In genomic region chr17:25728009-25728270, GRCm38 (mm10) we compare ENCODE assay signal across 8 mouse cellular contexts. TPM values are rescaled to one million over a fixed set of nuclear protein-coding genes. Genes with fewer than 3 reads are reported as not detected.
DNase-seq lines count a peak whose midpoint lies in the region; ATAC-seq and TF ChIP-seq lines count a peak whose summit lies in the region.

No protein-coding gene starts in this region.

- peaks cover 8 to 16% of the 10 kb centered on the region in 2 experiments; a peak in 3 of 4 replicates for H3K4me1 ChIP-seq in heart, embryonic 14.5 days (ENCODE audit: control insufficient read depth in 2 of 2, insufficient read depth in 2 of 2, low read length in 2 of 2)
- peaks cover 45% of the 10 kb centered on the region for H3K4me1 ChIP-seq in G1E (ENCODE audit: insufficient read depth, low read depth, low read length)
- H3K4me1 ChIP-seq in forebrain, embryonic 16.5 days (replicated peaks; ENCODE audit: control insufficient read depth, insufficient read depth, low read length), result peaks cover 18% of the 10 kb centered on the region
- peaks cover 18% of the 10 kb centered on the region for H3K4me1 ChIP-seq in liver, postnatal 0 days (ENCODE audit: insufficient read depth)

- H3K4me2 ChIP-seq in heart, embryonic 14.5 days (ENCODE audit: low read length), result peak overlapping the region; percentile 97
- H3K4me2 ChIP-seq in forebrain, embryonic 16.5 days (ENCODE audit: low read length), result peak overlapping the region; percentile 70
- H3K4me2 ChIP-seq in liver, postnatal 0 days (ENCODE audit: low read depth, low read length), result peak overlapping the region; percentile 93

- DNase-seq in heart, adult 9 months (ENCODE audit: low spot score in 2 of 2), result no peak
- DNase-seq in G1E (ENCODE audit: low spot score), result no peak
- no peak for DNase-seq in liver, postnatal 0 days
- no peak for DNase-seq in spleen, postnatal 14 days (ENCODE audit: low spot score in 2 of 2)
- no peak for DNase-seq in adipocyte (ENCODE audit: low spot score)
- DNase-seq in adrenal gland, adult (ENCODE audit: inconsistent age in 2 of 2, low spot score in 1 of 2), result no peak

- peaks cover 33% of the 10 kb centered on the region for H3K36me3 ChIP-seq in heart, embryonic 14.5 days (ENCODE audit: control insufficient read depth, insufficient read depth, low read length)
- peaks cover 71% of the 10 kb centered on the region for H3K36me3 ChIP-seq in G1E (replicated peaks)
- no peaks in the 10 kb centered on the region for H3K36me3 ChIP-seq in forebrain, embryonic 16.5 days (ENCODE audit: control insufficient read depth, insufficient read depth)
- 0 out of 2 replicates have a peak, but pooled peaks cover 7% of the 10 kb centered on the region for H3K36me3 ChIP-seq in liver, postnatal 0 days (replicated peaks; ENCODE audit: insufficient read depth, low read length)

- WGBS in heart, embryonic 14.5 days, result 25% methylated on average over 4 of the region's 4 CpGs
- 28% methylated on average over 4 of the region's 4 CpGs for WGBS in forebrain, embryonic 16.5 days
- WGBS in liver, postnatal 0 days (ENCODE audit: insufficient replicate concordance), result 12% methylated on average over 4 of the region's 4 CpGs

- H3K27me3 ChIP-seq in heart, embryonic 14.5 days (ENCODE audit: control insufficient read depth, insufficient read depth, low read length), result no peaks in the 10 kb centered on the region
- no peaks in the 10 kb centered on the region for H3K27me3 ChIP-seq in G1E (ENCODE audit: insufficient read depth, low read length)
- no peaks in the 10 kb centered on the region for H3K27me3 ChIP-seq in forebrain, embryonic 16.5 days (replicated peaks; ENCODE audit: control insufficient read depth, insufficient read depth, low read length)
- H3K27me3 ChIP-seq in liver, postnatal 0 days (ENCODE audit: insufficient read depth, low read length), result no peaks in the 10 kb centered on the region

- TF ChIP-seq EP300 in liver, postnatal 0 days (IDR thresholded peaks at IDR 0.05; ENCODE audit: low read depth), result no peak

- H3K27ac ChIP-seq in heart, embryonic 14.5 days (replicated peaks in 1 of 2; ENCODE audit: control insufficient read depth in 1 of 2, insufficient read depth in 1 of 2, low read depth in 2 of 2, low read length in 2 of 2), result peak overlapping the region; percentile 11 to 62; a peak in 1 of 4 replicates
- H3K27ac ChIP-seq in forebrain, embryonic 16.5 days (ENCODE audit: low read length), result no peak overlapping the region
- peak overlapping the region; percentile 70 for H3K27ac ChIP-seq in liver, postnatal 0 days (ENCODE audit: low read depth)

- H3K9ac ChIP-seq in heart, embryonic 14.5 days (ENCODE audit: low read length), result peak overlapping the region; percentile 91
- H3K9ac ChIP-seq in forebrain, embryonic 16.5 days (replicated peaks; ENCODE audit: low read depth, low read length), result peak overlapping the region; percentile 85
- H3K9ac ChIP-seq in liver, postnatal 0 days (replicated peaks), result peak overlapping the region; percentile 89

- ATAC-seq in heart, embryonic 14.5 days (ENCODE audit: insufficient number of reproducible peaks, insufficient read depth, low FRiP score, low read depth), result no peak
- no peak for ATAC-seq in G1E (ENCODE audit: extremely low read depth, insufficient number of reproducible peaks, low FRiP score, poor library complexity, severe bottlenecking)
- no peak for ATAC-seq in forebrain, embryonic 16.5 days
- no peak for ATAC-seq in liver, postnatal 0 days

- H3K4me3 ChIP-seq in heart, embryonic 14.5 days (ENCODE audit: control insufficient read depth in 1 of 2, insufficient read depth in 1 of 2, low read depth in 1 of 2, low read length in 2 of 2), result peak overlapping the region; percentile 59 to 60
- peak overlapping the region; percentile 91 for H3K4me3 ChIP-seq in G1E (ENCODE audit: low read depth, low read length)
- peak overlapping the region; percentile 79 for H3K4me3 ChIP-seq in forebrain, embryonic 16.5 days (replicated peaks; ENCODE audit: low read length)
- H3K4me3 ChIP-seq in liver, postnatal 0 days (ENCODE audit: low read depth, low read length), result peak overlapping the region; percentile 57

- no peak for TF ChIP-seq CTCF in G1E (IDR thresholded peaks at IDR 0.05; ENCODE audit: low read depth, low read length)
- no peak for TF ChIP-seq CTCF in liver, postnatal 0 days (IDR thresholded peaks at IDR 0.05; ENCODE audit: low read depth)

- H3K9me3 ChIP-seq in heart, embryonic 14.5 days (ENCODE audit: control insufficient read depth, low read length), result no peaks in the 10 kb centered on the region
- H3K9me3 ChIP-seq in G1E (replicated peaks), result no peaks in the 10 kb centered on the region
- no peaks in the 10 kb centered on the region for H3K9me3 ChIP-seq in forebrain, embryonic 16.5 days (ENCODE audit: control insufficient read depth, low read length)
- no peaks in the 10 kb centered on the region for H3K9me3 ChIP-seq in liver, postnatal 0 days (ENCODE audit: low read length)

RNA-seq across cellular contexts. Expression of gene Rpusd1, which starts 0.5 kb away (rescaled TPM):
- 12.0 and 13.4 TPM in 2 replicates for polyA plus RNA-seq in heart, embryonic 14.5 days (2014; fragmentation: Nextera tagmentation; extraction: Ambion mirVana)
- 7.5 and 7.8 TPM in 2 replicates for total RNA-seq in G1E (2014; fragmentation: Nextera tagmentation)
- total RNA-seq in G1E (2017), result 3.6 and 4.2 TPM in 2 replicates
- 28.2 and 30.1 TPM in 2 replicates for polyA plus RNA-seq in G1E (2012)
- 28.1 and 29.1 TPM in 2 replicates for polyA plus RNA-seq in forebrain, embryonic 16.5 days (2015; fragmentation: Nextera tagmentation; extraction: Ambion mirVana)
- polyA plus RNA-seq in liver, postnatal 0 days (2015; fragmentation: Nextera tagmentation; extraction: Ambion mirVana), result 3.8 and 3.9 TPM in 2 replicates

RNA-seq across cellular contexts. Expression of gene Chtf18, which starts 0.7 kb away (rescaled TPM):
- 8.0 and 9.5 TPM in 2 replicates for polyA plus RNA-seq in heart, embryonic 14.5 days (2014; fragmentation: Nextera tagmentation; extraction: Ambion mirVana)
- total RNA-seq in G1E (2014; fragmentation: Nextera tagmentation), result 7.3 and 17.7 TPM in 2 replicates
- 24.4 and 26.2 TPM in 2 replicates for total RNA-seq in G1E (2017)
- 80.9 and 89.1 TPM in 2 replicates for polyA plus RNA-seq in G1E (2012)
- polyA plus RNA-seq in forebrain, embryonic 16.5 days (2015; fragmentation: Nextera tagmentation; extraction: Ambion mirVana), result 12.7 and 13.2 TPM in 2 replicates
- 7.4 TPM in 2 replicates for polyA plus RNA-seq in liver, postnatal 0 days (2015; fragmentation: Nextera tagmentation; extraction: Ambion mirVana)

RNA-seq across cellular contexts. Expression of gene Mslnl, which starts 7.9 kb away (rescaled TPM):
- polyA plus RNA-seq in heart, embryonic 14.5 days (2014; fragmentation: Nextera tagmentation; extraction: Ambion mirVana), result not detected in 2 replicates
- total RNA-seq in G1E (2014; fragmentation: Nextera tagmentation) (not detected in 2 replicates), G1E (2017) (not detected in 2 replicates)
- not detected in 2 replicates for polyA plus RNA-seq in G1E (2012)
- 0.17 TPM in 1 of 2 replicates, not detected in the other for polyA plus RNA-seq in forebrain, embryonic 16.5 days (2015; fragmentation: Nextera tagmentation; extraction: Ambion mirVana)
- not detected in 2 replicates for polyA plus RNA-seq in liver, postnatal 0 days (2015; fragmentation: Nextera tagmentation; extraction: Ambion mirVana)

RNA-seq across cellular contexts. Expression of gene Gng13, which starts 11.0 kb away (rescaled TPM):
- 2.4 and 3.7 TPM in 2 replicates for polyA plus RNA-seq in heart, embryonic 14.5 days (2014; fragmentation: Nextera tagmentation; extraction: Ambion mirVana)
- total RNA-seq in G1E (2014; fragmentation: Nextera tagmentation), result not detected in 2 replicates
- 0.16 TPM in 1 of 2 replicates, not detected in the other for total RNA-seq in G1E (2017)
- polyA plus RNA-seq in G1E (2012), result not detected in 2 replicates
- 2.2 and 3.3 TPM in 2 replicates for polyA plus RNA-seq in forebrain, embryonic 16.5 days (2015; fragmentation: Nextera tagmentation; extraction: Ambion mirVana)
- polyA plus RNA-seq in liver, postnatal 0 days (2015; fragmentation: Nextera tagmentation; extraction: Ambion mirVana), result 0.39 TPM in 1 of 2 replicates, not detected in the other

RNA-seq across cellular contexts. Expression of gene Msln, which starts 26.2 kb away (rescaled TPM):
- polyA plus RNA-seq in heart, embryonic 14.5 days (2014; fragmentation: Nextera tagmentation; extraction: Ambion mirVana), result 31.9 and 34.7 TPM in 2 replicates
- total RNA-seq in G1E (2014; fragmentation: Nextera tagmentation) (not detected in 2 replicates), G1E (2017) (0.55 TPM in 1 of 2 replicates, not detected in the other)
- polyA plus RNA-seq in G1E (2012), result not detected in 2 replicates
- polyA plus RNA-seq in forebrain, embryonic 16.5 days (2015; fragmentation: Nextera tagmentation; extraction: Ambion mirVana), result 0.27 and 0.85 TPM in 2 replicates
- 12.3 and 14.7 TPM in 2 replicates for polyA plus RNA-seq in liver, postnatal 0 days (2015; fragmentation: Nextera tagmentation; extraction: Ambion mirVana)
